ENCODE assay signal across 8 mouse cellular contexts in the genomic region with DNA sequence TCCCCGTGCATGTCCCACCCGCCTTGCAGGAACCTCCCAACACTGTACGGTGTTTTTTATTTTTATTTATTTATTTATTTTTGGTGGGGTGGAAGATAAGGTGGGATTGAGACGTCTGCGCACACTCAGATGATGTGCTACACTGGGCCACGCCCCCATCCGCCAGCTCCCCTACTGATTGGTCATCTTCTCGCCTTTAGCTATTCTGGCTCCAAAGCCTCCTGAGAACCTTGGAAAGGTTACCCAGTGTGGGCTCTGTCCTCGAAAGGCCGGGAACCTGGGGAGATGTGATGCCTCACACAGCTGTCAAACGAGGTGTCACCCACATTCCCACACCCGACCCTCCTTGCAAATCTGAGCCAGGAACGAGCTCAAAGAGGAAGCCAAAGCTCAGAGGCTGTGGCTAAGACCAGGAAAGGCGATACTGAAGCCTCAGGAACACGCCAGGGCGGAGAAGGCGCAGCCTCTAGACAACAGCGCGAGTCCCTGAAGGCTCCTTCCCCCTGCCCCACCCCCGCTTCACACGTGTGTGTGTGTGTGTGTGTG. TPM values are rescaled to one million over a fixed set of nuclear protein-coding genes. Genes with fewer than 3 reads are reported as not detected.
A peak's percentile ranks its signal among the peaks of the same experiment; 100 is the strongest.
DNase-seq lines count a peak whose midpoint lies in the region; ATAC-seq and TF ChIP-seq lines count a peak whose summit lies in the region.

No protein-coding gene starts in this region.

- no peak for TF ChIP-seq POLR2A in heart, adult 2 months (IDR thresholded peaks at IDR 0.05; ENCODE audit: insufficient read depth, low read depth, low read length)
- peak; percentile 33; the same call in 1 of the 2 replicates for TF ChIP-seq POLR2A in cortical plate, adult 2 months (IDR thresholded peaks at IDR 0.05; ENCODE audit: extremely low read depth, insufficient read depth, low read length)

- intact Hi-C loops in heart, adult 2 months (cut with DNase I) = no loop called here
- intact Hi-C loops in heart, postnatal 14 days (cut with DNase I) = no loop called here

- peak overlapping the region; percentile 28; the same call in 1 of the 2 replicates for H3K4me3 ChIP-seq in heart, adult 2 months
- peak overlapping the region; percentile 68 for H3K4me3 ChIP-seq in E14TG2a.4 (replicated peaks; ENCODE audit: low read length)
- H3K4me3 ChIP-seq in cortical plate, adult 2 months (ENCODE audit: insufficient read depth, low read length) = peak overlapping the region; percentile 28
- H3K4me3 ChIP-seq in liver, embryonic 15.5 days (replicated peaks) = peak overlapping the region; percentile 34

- ATAC-seq in liver, embryonic 15.5 days (ENCODE audit: insufficient read depth) = peak; percentile 14; the same call in 1 of the 2 replicates

- H3K36me3 ChIP-seq in heart, adult 2 months (ENCODE audit: control insufficient read depth, insufficient read depth, low read length) = no peaks in the 10 kb centered on the region
- H3K36me3 ChIP-seq in E14TG2a.4 (ENCODE audit: insufficient read depth, low read length) = no peaks in the 10 kb centered on the region
- no peaks in the 10 kb centered on the region for H3K36me3 ChIP-seq in liver, embryonic 15.5 days (replicated peaks)

- H3K79me2 ChIP-seq in heart, adult 2 months (replicated peaks; ENCODE audit: control insufficient read depth, insufficient read depth, low read length) = no peaks in the 10 kb centered on the region

- H3K9ac ChIP-seq in heart, adult 2 months (ENCODE audit: low read depth, low read length) = 0 out of 2 replicates have a peak overlapping the region, but pooled peaks have one; percentile 29
- no peak overlapping the region for H3K9ac ChIP-seq in liver, embryonic 15.5 days

- H3K4me1 ChIP-seq in heart, adult 2 months (ENCODE audit: control insufficient read depth, insufficient read depth, low read length) = no peaks in the 10 kb centered on the region; the same call in 1 of the 2 replicates
- H3K4me1 ChIP-seq in E14TG2a.4 (replicated peaks; ENCODE audit: low read depth, low read length) = peaks cover 52% of the 10 kb centered on the region
- H3K4me1 ChIP-seq in cortical plate, adult 2 months (ENCODE audit: control insufficient read depth, insufficient read depth, low read length) = 0 out of 2 replicates have a peak, but pooled peaks cover 2% of the 10 kb centered on the region
- H3K4me1 ChIP-seq in liver, embryonic 15.5 days (replicated peaks) = peaks cover 43% of the 10 kb centered on the region

- TF ChIP-seq EP300 in heart, adult 2 months (IDR thresholded peaks at IDR 0.05; ENCODE audit: insufficient read depth, low read depth, low read length) = no peak

- H3K9me3 ChIP-seq in E14TG2a.4 (ENCODE audit: low read length) = no peaks in the 10 kb centered on the region
- no peaks in the 10 kb centered on the region for H3K9me3 ChIP-seq in liver, embryonic 15.5 days (replicated peaks)

- no peak for DNase-seq in heart, adult 2 months
- no peak for DNase-seq in heart, postnatal 14 days
- peak; percentile 32 for DNase-seq in heart, postnatal 4 days
- peak; percentile 73 for DNase-seq in right cerebral cortex, postnatal 4 days
- no peak for DNase-seq in T-cell, adult 2 months (ENCODE audit: low spot score)

- no peak overlapping the region for H3K27ac ChIP-seq in heart, adult 2 months
- H3K27ac ChIP-seq in cortical plate, adult 2 months (ENCODE audit: insufficient read depth, low read length) = peak overlapping the region; percentile 1; the same call in 1 of the 2 replicates
- no peak overlapping the region for H3K27ac ChIP-seq in liver, embryonic 15.5 days (replicated peaks)

- WGBS in heart, adult 2 months = 7% methylated on average over 21 of the region's 21 CpGs
- WGBS in liver, embryonic 15.5 days (ENCODE audit: insufficient replicate concordance) = 4% methylated on average over 21 of the region's 21 CpGs

- no peak for TF ChIP-seq CTCF in heart, adult 2 months (IDR thresholded peaks at IDR 0.05)
- no peak for TF ChIP-seq CTCF in E14TG2a.4 (conservative IDR thresholded peaks at IDR 0.05; ENCODE audit: low read length)
- TF ChIP-seq CTCF in cortical plate, adult 2 months (IDR thresholded peaks at IDR 0.05; ENCODE audit: extremely low read depth, insufficient read depth, low read length) = no peak

- H3K4me2 ChIP-seq in liver, embryonic 15.5 days = peak overlapping the region; percentile 63

- H3K27me3 ChIP-seq in heart, adult 2 months (ENCODE audit: control insufficient read depth, insufficient read depth, low read length) = no peaks in the 10 kb centered on the region
- peaks cover 10% of the 10 kb centered on the region; the same call in 1 of the 2 replicates for H3K27me3 ChIP-seq in E14TG2a.4 (ENCODE audit: insufficient read depth, low read length)
- H3K27me3 ChIP-seq in liver, embryonic 15.5 days = peaks cover 24% of the 10 kb centered on the region

RNA-seq across cellular contexts. Expression of a gene that starts 2.8 kb away (rescaled TPM):
- total RNA-seq in heart, adult 2 months (2021) = under 1 TPM; 0.23 to 0.64 TPM
- polyA plus RNA-seq in heart, adult 2 months (2012; rRNA removed) = 2.7 and 4.5 TPM in 2 replicates
- total RNA-seq in heart, postnatal 14 days (2021) = 1 to 10 TPM; 1.4 to 5.7 TPM
- polyA plus RNA-seq in cortical plate, adult 2 months (2012; rRNA removed) = 218 and 247 TPM in 2 replicates
- 1 to 10 TPM; 1.6 to 2.4 TPM for total RNA-seq in heart, postnatal 4 days (2021)
- polyA plus RNA-seq in liver, embryonic 15.5 days (2015; fragmentation: Nextera tagmentation; extraction: Ambion mirVana) = 23.0 and 25.0 TPM in 2 replicates

RNA-seq across cellular contexts. Expression of a gene that starts 26.7 kb away (rescaled TPM):
- total RNA-seq in heart, adult 2 months (2021) = 1 to 10 TPM; 6.1 to 6.4 TPM
- 5.4 and 8.6 TPM in 2 replicates for polyA plus RNA-seq in heart, adult 2 months (2012; rRNA removed)
- total RNA-seq in heart, postnatal 14 days (2021) = 10 to 100 TPM in 1 of 2 experiments, 1 to 10 TPM in 1; 9.4 to 11.4 TPM
- polyA plus RNA-seq in cortical plate, adult 2 months (2012; rRNA removed) = 0.74 and 0.86 TPM in 2 replicates
- 1 to 10 TPM; 7.5 to 7.6 TPM for total RNA-seq in heart, postnatal 4 days (2021)
- polyA plus RNA-seq in liver, embryonic 15.5 days (2015; fragmentation: Nextera tagmentation; extraction: Ambion mirVana) = 4.1 and 5.2 TPM in 2 replicates

RNA-seq across cellular contexts. Expression of a gene that starts 39.3 kb away (rescaled TPM):
- 1 to 10 TPM; 4.0 to 4.1 TPM for total RNA-seq in heart, adult 2 months (2021)
- polyA plus RNA-seq in heart, adult 2 months (2012; rRNA removed) = 16.3 and 19.3 TPM in 2 replicates
- total RNA-seq in heart, postnatal 14 days (2021) = 1 to 10 TPM; 5.0 to 7.0 TPM
- polyA plus RNA-seq in cortical plate, adult 2 months (2012; rRNA removed) = 1.4 and 1.6 TPM in 2 replicates
- total RNA-seq in heart, postnatal 4 days (2021) = 1 to 10 TPM; 6.6 to 6.9 TPM
- 2.2 and 3.0 TPM in 2 replicates for polyA plus RNA-seq in liver, embryonic 15.5 days (2015; fragmentation: Nextera tagmentation; extraction: Ambion mirVana)

RNA-seq across cellular contexts. Expression of a gene that starts 52.2 kb away (rescaled TPM):
- total RNA-seq in heart, adult 2 months (2021) = 1 to 10 TPM; 8.1 to 8.6 TPM
- 23.3 and 24.0 TPM in 2 replicates for polyA plus RNA-seq in heart, adult 2 months (2012; rRNA removed)
- total RNA-seq in heart, postnatal 14 days (2021) = 10 to 100 TPM; 11.7 to 13.3 TPM
- 6.0 and 6.1 TPM in 2 replicates for polyA plus RNA-seq in cortical plate, adult 2 months (2012; rRNA removed)
- 10 to 100 TPM; 15.8 TPM for total RNA-seq in heart, postnatal 4 days (2021)
- 6.4 and 6.9 TPM in 2 replicates for polyA plus RNA-seq in liver, embryonic 15.5 days (2015; fragmentation: Nextera tagmentation; extraction: Ambion mirVana)

RNA-seq across cellular contexts. Expression of a gene that starts 56.8 kb away (rescaled TPM):
- total RNA-seq in heart, adult 2 months (2021) = under 1 TPM; 0.61 to 0.86 TPM
- polyA plus RNA-seq in heart, adult 2 months (2012; rRNA removed) = 1.4 and 1.8 TPM in 2 replicates
- 1 to 10 TPM in 1 of 2 experiments, under 1 TPM in 1; 0.93 to 1.1 TPM for total RNA-seq in heart, postnatal 14 days (2021)
- 199 and 221 TPM in 2 replicates for polyA plus RNA-seq in cortical plate, adult 2 months (2012; rRNA removed)
- 1 to 10 TPM; 1.3 to 1.4 TPM for total RNA-seq in heart, postnatal 4 days (2021)
- 0.16 and 0.20 TPM in 2 replicates for polyA plus RNA-seq in liver, embryonic 15.5 days (2015; fragmentation: Nextera tagmentation; extraction: Ambion mirVana)

Comparison
In these comparisons a context has a peak if more than half of its experiments do, and no peak if none do; other contexts are left out.
1. DNase-seq: peak in heart, postnatal 4 days (single experiment) and right cerebral cortex, postnatal 4 days (single experiment); none in heart, adult 2 months (0 of 2), heart, postnatal 14 days (0 of 2) and T-cell, adult 2 months (single experiment).
2. Peak in every context shown above with its lines, with median percentiles within 50 percentile points of each other: H3K4me3 ChIP-seq.